Mouse (Mus musculus) kidney, adult 18-20 months (tissue): Measurements from ENCODE around the gene Mfrp.

Experiments used
- DNase-seq: peaks from one replicate; pipeline ENCODE4 v3.0.0; 2021

The Mfrp gene

DNA sequence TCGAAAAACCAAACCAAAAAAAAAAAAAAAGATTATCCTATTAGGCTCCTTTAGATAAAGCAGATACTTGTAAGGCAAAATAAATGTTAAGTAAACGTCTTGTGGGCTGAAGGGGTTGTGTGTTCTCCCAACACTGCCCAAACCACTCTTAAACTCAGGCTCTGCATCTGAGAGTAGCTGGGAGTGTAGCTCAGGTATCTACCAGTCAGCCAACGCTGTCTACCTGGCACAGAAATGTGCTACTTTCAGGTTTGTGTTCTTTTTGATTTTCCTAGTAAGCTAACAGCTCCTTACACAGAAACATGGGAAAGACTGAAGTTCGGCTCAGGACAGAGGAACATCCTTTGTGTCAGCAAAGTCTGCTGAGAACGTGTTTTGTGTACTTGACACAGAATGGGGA lies 30.7 kb downstream of the Mfrp start:
- no peak for DNase-seq

DNA sequence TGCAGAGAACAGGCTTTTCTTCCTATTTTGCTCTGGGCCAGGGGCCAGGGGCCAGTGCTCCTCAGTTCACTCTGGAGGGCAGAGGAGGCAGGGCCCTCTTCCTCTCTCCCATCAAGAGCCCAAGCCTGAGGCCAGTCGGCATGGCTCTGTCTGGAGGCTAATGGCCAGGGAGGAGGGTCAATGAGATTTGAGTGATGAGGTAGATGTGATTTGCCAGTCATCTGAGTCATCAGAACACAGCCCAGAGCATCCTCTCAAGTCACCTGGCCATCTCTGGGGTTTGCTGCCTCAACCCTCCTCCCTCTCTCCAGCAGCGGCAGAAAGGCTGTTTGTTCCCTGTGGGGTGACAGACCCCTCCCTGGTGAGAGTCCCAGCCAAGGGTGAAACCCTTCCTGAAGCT lies 31.8 kb downstream of the Mfrp start:
- no peak for DNase-seq

DNA sequence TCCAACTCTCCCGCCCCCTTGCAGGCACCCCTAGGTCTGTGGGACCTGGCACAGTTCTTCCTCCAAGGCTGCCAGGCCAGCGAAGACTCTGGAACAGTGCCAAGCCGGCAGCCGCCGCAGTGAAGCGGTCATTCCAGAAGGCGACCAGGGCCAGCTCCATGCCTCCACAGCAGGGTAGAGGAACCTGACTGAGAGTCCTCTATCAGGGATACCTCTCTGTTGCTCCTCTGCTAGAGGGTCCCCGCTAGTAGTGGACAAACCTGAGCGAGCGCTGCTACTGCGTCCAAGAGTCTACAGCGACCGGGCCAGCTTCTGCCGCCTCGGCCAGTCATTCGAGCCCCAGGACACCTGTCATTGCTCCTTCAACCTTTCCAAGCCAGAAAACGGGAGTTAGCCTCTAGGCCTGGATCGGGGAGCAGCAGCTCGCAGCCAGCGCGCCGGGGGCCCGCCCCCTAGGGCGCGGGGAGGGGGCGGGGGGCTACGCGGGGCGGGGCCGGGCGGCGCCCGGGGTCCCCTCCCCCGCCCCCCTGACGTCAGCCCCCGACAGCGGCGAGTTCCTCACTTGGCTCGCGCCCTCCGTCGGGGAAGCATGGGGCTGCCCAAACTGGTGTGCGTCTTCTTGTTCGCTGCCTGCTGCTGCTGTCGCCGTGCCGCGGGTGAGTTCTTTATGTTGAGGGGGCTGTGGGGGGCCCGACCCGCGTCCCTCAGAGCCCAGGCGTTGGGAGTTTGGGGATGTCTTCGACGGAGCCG lies 32.7 kb downstream of the Mfrp start, which contains the start of gene Mcam:
Gene Mcam (plus strand): TSS at position 369 of the 750 bp plus-strand sequence.
- DNase-seq: peak; percentile 82

DNA sequence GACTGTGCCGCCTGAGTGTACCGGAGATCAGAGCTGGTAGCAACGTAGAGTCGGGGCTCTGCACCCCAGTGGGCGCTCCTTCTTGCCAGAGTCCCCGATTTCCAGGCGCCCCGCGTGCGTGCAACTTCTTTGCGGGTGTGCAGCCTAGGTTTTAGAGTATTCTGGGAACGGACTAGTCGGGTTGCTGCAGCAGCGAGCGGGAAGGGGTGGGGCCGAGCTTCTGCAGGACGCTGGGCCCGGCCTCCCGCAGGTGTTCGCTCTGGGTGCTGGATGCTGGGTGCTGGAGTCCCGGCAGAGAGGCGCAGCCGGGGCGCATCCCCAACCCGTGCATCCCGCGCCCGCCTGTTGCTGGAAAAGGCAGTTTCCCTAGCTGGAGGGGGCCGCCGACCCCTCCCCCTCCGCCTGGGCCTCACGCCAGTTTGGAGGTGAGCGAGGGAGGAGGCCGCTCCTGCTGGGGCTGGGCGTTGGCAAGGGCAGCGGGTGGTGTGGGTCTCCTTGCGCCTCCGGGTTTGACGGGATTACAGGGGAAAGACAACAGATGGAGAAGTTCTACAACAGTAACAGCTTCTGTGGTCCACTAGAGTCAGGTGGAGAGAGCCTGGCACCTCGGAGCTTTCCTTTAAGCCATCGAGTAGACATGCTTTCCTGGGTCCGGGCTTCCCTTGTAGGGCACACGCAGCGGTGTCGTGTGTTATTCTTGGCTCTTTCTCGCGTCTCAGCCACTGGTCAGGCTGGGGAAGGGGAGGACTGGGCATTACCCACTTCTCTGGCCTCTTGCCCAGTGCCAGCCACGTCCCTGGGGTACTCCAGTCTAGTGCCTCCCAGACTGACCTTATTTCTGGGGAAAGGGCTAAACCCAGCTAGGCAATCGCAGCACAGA lies 33.6 kb downstream of the Mfrp start:
- peak; percentile 67 for DNase-seq

DNA sequence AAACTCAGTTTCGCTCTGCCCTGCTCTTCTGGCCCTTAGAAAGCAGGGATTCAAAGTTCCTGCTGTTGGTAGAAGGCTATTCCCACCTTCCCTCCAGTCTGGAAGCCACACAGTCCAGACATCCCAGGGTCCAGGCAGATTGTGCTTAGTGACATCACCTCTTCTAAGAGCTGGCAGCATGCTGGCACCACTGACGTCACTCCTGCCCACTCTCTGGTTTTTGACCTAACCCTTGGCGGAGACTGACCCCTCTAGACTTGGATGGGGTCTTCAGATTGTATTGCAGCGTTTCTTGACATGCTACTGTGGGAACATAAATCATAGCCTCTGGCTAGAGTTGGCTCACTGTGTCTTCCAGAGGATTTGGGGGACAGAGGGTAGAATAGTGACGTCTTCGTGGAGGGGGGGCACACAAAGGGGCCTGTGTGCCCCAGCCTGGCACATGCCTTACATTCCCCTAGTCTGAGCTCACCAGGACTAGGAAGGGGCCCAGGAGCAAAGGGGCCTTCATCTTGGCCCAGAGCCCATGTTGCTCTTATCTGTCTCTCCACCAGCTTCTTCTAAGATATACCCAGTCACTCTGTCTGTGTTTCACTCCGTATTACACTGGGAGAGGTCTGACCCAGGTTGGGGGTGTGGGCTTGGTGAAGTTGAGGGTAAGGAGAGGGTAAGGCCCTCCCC lies 34.3 kb downstream of the Mfrp start:
- peak; percentile 5 for DNase-seq

DNA sequence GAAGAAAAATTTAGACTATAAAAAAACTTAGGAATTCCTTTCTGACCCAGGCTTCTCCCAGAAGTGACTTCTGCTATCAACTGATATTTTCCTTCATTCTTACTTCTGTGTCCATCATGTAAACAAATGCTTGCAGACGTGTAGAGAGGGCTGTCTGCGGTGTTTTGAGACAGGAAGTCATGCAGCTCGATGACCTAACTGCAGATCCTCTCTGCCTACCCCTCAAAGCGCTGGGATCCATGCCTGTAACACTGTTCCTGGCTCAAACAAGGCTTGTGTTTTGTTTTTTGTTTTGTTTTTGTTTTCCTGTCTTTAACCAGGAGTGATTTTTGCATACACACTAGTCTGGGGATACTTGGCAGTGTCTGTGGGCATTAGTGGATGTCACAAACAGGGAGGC lies 36.3 kb downstream of the Mfrp start:
- no peak for DNase-seq

DNA sequence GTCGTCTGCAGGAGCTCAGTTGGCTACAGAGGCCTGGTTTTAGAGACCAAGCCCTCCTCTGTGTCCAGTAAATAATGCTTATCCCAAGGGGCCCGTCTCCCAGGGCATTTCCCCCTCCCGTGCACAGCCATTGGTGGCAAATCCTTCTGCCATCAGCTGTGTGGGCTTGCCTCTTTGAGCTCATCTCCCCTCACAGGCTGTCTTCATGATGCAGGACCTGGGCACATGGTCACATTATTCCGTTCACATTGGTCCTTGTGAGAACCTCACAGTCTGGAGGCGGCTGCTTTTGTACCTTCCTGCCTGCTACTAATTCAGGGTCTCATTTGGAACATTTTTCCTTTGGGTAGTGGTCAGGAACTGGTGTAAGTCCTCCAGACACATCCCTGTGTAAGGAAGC lies 40.4 kb downstream of the Mfrp start:
- DNase-seq: no peak

DNA sequence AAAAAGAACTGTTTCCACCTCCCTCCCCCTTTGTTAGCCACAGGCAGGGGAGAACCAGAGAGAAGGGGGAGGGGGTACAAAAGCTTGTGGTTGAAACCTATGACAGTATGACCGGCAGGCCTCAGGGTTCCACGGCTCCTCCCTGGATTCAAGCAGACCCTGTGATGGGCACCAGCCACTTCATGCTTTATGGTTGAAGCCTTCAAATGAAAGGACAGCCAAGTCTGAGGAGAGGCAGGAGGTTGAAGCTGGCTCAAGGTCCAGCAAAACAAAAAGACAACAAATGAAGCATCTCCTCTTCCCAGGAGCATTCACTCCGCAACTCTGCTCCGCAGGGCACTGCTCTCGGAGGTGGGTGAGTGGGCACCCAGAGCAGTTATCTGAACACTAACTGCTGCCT lies 41.9 kb downstream of the Mfrp start:
- DNase-seq: no peak

DNA sequence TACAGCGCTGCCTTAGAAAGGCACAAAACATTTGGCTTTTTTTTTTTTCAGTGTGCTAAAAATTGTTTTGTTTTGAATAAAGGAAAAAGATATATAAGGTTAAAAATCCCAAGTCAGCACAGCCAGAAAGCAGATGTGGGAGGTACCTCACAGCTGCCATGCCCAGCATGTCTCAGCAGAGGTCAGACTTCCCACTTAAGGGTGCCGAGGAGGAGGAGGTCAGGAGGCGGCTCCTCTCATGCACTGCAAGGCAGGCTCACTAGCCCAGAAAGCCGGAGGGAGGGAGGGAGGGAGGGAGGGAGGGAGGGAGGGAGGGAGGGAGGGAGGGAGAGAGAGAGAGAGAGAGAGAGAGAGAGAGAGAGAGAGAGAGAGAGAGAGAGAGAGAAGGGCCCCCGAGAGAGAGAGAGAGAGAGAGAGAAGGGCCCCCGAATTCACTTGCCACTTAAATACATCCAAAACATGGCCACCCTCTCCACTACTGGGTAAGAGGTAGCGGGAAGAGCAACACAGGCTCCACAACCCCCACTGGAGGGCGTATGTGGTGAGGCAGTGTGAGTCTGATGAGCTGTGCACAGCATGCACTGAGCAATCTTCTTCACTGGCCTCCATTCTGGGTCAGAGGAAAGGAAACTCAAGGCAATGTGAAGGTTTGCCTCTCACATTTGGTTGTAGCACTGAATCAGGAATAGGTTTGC lies 42.6 kb downstream of the Mfrp start:
- DNase-seq: peak; percentile 42

DNA sequence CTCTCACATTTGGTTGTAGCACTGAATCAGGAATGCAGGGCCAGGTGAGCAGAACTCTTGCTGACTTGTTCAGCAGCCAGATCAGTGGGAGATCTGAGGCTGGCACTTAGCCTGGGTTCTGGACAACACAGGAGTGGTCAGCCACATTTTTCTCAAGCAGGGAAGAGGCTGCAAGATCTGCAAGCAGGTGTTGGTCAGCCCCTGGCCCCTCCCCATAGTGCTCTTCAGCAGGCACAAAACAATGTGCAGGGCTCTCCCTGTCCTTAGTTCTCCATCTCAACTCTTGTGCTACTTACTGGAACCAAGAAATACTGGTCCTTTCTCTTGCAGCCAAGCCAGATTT lies 43.2 kb downstream of the Mfrp start:
- DNase-seq: peak; percentile 8

DNA sequence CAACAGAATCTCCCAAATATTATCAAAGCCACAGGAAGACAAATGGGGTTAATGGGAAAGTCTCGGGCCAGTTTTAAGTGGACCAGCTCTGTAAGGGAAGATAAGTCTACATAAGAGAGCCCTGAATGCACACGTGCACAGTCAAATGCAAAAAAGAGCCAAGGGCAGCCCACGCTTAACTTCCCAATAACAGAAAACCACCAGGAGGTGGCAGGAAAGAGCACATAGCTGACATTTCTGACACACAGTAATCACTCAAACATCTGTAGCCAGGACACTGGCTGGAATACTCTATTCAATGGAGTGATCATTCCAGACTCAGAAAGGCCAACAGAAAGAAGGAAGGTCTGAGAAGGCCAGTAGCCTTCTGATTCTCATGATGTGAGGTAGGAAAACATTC lies 45.8 kb downstream of the Mfrp start:
- peak; percentile 29 for DNase-seq
